In the genomic region with DNA sequence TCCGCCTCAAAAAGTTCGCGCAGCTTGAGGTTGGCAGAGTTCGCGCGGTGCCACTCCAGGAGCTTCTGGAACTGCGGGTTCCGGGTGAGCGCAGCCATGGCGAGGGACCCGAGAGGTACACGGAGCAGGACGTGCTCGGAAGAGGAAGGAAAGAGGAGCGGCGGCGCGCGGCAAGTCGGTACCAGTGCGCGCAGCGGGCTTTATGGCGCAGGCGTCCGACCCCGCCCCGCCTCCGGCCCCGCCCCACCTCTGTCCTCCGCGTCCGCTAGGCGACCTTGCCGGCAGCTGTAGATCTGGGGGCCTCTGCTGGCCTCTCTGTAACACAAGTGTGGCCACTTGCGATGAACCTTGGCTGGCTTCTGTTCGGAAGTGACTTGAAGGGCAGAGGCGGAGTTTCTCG, we compare ENCODE assay signal across 8 mouse cellular contexts. TPM values are rescaled to one million over a fixed set of nuclear protein-coding genes. Genes with fewer than 3 reads are reported as not detected.
DNase-seq lines count a peak whose midpoint lies in the region.

Gene Gpi1, minus strand, starts transcription at position 221 of the 400 bp plus-strand sequence.

- H3K4me1 ChIP-seq in hindbrain, embryonic 10.5 days (replicated peaks), result peaks cover 53% of the 10 kb centered on the region

- H3K9me3 ChIP-seq in hindbrain, embryonic 10.5 days, result no peaks in the 10 kb centered on the region

- H3K27me3 ChIP-seq in hindbrain, embryonic 10.5 days (ENCODE audit: insufficient read depth, poor library complexity, severe bottlenecking), result no peaks in the 10 kb centered on the region

- peak; percentile 88 for DNase-seq in R1 (ENCODE audit: low read depth, low spot score)
- DNase-seq in cerebellum, adult 9-11 months, result peak; percentile 85
- DNase-seq in frontal cortex, adult 2 months (ENCODE audit: extremely low spot score in 1 of 2, low spot score in 1 of 2), result peak in 1 of 2 experiments; percentile 78
- peak; percentile 92 for DNase-seq in hindbrain, embryonic 10.5 days (ENCODE audit: low spot score)
- DNase-seq in layer of hippocampus, postnatal 10 days (ENCODE audit: low spot score in 2 of 2), result peak; percentile 60 to 76
- DNase-seq in lung, postnatal 10 days, result peak; percentile 84
- DNase-seq in ovary, postnatal 14 days (ENCODE audit: low spot score), result peak; percentile 57
- DNase-seq in thymus, postnatal 10 days (ENCODE audit: low spot score in 2 of 2), result peak; percentile 63 to 80

- peaks cover 37% of the 10 kb centered on the region for H3K36me3 ChIP-seq in hindbrain, embryonic 10.5 days

- H3K27ac ChIP-seq in hindbrain, embryonic 10.5 days, result peak within 1 kb of the TSS; percentile 92

- H3K4me3 ChIP-seq in hindbrain, embryonic 10.5 days, result peak within 1 kb of the TSS; percentile 69

- 0% methylated on average over 39 of the region's 39 CpGs for WGBS in hindbrain, embryonic 10.5 days

RNA-seq across cellular contexts. Expression of gene Gpi1, which starts in this region (rescaled TPM):
- polyA plus RNA-seq in frontal cortex, adult 2 months (2012; rRNA removed), result 771 and 776 TPM in 2 replicates
- polyA plus RNA-seq in hindbrain, embryonic 10.5 days (2016; fragmentation: Nextera tagmentation; extraction: Ambion mirVana), result 313 and 393 TPM in 2 replicates
- total RNA-seq in layer of hippocampus, postnatal 10 days (2021), result 100 to 1,000 TPM; 697 to 748 TPM
